Mouse (Mus musculus) layer of hippocampus, adult 9-11 months (tissue): ENCODE data around the gene Sh3pxd2a.

ENCODE experiments used
- DNase-seq: peaks from one replicate; pipeline ENCODE4 v3.0.0; 2022

Sh3pxd2a gene

GRCm38 (mm10) chr19:47464304-47465241, at the start of gene Sh3pxd2a:
Sh3pxd2a (minus strand) TSS chr19:47464401.
- no peak for DNase-seq

- no peak for DNase-seq
These were observed 49.4 kb upstream of the Sh3pxd2a start for GRCm38 (mm10) chr19:47513618-47513897.

GRCm38 (mm10) chr19:47512794-47513617, 48.8 kb upstream of the Sh3pxd2a start:
- DNase-seq, result no peak

- no peak for DNase-seq
These were observed 47.8 kb upstream of the Sh3pxd2a start for GRCm38 (mm10) chr19:47511958-47512357.

GRCm38 (mm10) chr19:47511294-47511675, 47.1 kb upstream of the Sh3pxd2a start:
- no peak for DNase-seq

GRCm38 (mm10) chr19:47510473-47511293, 46.5 kb upstream of the Sh3pxd2a start:
- no peak for DNase-seq

- no peak for DNase-seq
These were observed 45.9 kb upstream of the Sh3pxd2a start for GRCm38 (mm10) chr19:47510135-47510472.

GRCm38 (mm10) chr19:47508771-47509281, 44.6 kb upstream of the Sh3pxd2a start:
- no peak for DNase-seq

- no peak for DNase-seq
These were observed 44.0 kb upstream of the Sh3pxd2a start for GRCm38 (mm10) chr19:47508191-47508590.

GRCm38 (mm10) chr19:47507128-47508121, 43.2 kb upstream of the Sh3pxd2a start:
- DNase-seq, result peak; percentile 63

- DNase-seq, result no peak
These were observed 39.4 kb upstream of the Sh3pxd2a start for GRCm38 (mm10) chr19:47503625-47504024.

- no peak for DNase-seq
These were observed 38.4 kb upstream of the Sh3pxd2a start for GRCm38 (mm10) chr19:47502563-47502962.

GRCm38 (mm10) chr19:47500389-47501011, 36.3 kb upstream of the Sh3pxd2a start:
- no peak for DNase-seq

GRCm38 (mm10) chr19:47499841-47500240, 35.6 kb upstream of the Sh3pxd2a start:
- DNase-seq, result no peak

- DNase-seq, result no peak
These were observed 34.7 kb upstream of the Sh3pxd2a start for GRCm38 (mm10) chr19:47498942-47499341.

- no peak for DNase-seq
These were observed 33.5 kb upstream of the Sh3pxd2a start for GRCm38 (mm10) chr19:47497736-47498135.

GRCm38 (mm10) chr19:47497313-47497712, 33.1 kb upstream of the Sh3pxd2a start:
- DNase-seq, result no peak

GRCm38 (mm10) chr19:47493017-47493997, 29.1 kb upstream of the Sh3pxd2a start:
- no peak for DNase-seq

GRCm38 (mm10) chr19:47492422-47492821, 28.2 kb upstream of the Sh3pxd2a start:
- DNase-seq, result no peak

GRCm38 (mm10) chr19:47491853-47492252, 27.7 kb upstream of the Sh3pxd2a start:
- DNase-seq, result no peak
